Mouse (Mus musculus): ENCODE results near the gene Dst. TPM values are rescaled to one million over a fixed set of nuclear protein-coding genes. Genes with fewer than 3 reads are reported as not detected.
A peak's percentile ranks its signal among the peaks of the same experiment; 100 is the strongest.

The Dst gene
- polyA plus RNA-seq, 1 experiment, result 49.7 TPM

- no peak overlapping the region for H3K4me3 ChIP-seq
Observed at GRCm38 (mm10) chr1:34237211-34237610, 329.2 kb downstream of the Dst start.

GRCm38 (mm10) chr1:34237689-34238091, 329.7 kb downstream of the Dst start:
- TF ChIP-seq E2F4 (IDR thresholded peaks at IDR 0.05; ENCODE audit: insufficient read depth), result no peak
- TF ChIP-seq TCF3 (IDR thresholded peaks at IDR 0.05; ENCODE audit: insufficient read length, low read depth), result no peak
- no peak for TF ChIP-seq POLR2AphosphoS2 (IDR thresholded peaks at IDR 0.05; ENCODE audit: insufficient read length, low read depth)
- H3ac ChIP-seq (ENCODE audit: control insufficient read depth, insufficient read length), result no peak overlapping the region
- peaks cover 30% of the 10 kb centered on the region for H3K36me3 ChIP-seq (ENCODE audit: control insufficient read depth, insufficient read depth)
- H3K27me3 ChIP-seq (ENCODE audit: control insufficient read depth, insufficient read depth, insufficient read length), result no peaks in the 10 kb centered on the region
- H3K79me2 ChIP-seq (ENCODE audit: control insufficient read depth, insufficient read depth), result peaks cover 65% of the 10 kb centered on the region
- no peak overlapping the region for H3K4me2 ChIP-seq (ENCODE audit: low read depth)
- H3K4me3 ChIP-seq, result no peak overlapping the region

More at GRCm38 (mm10) chr1:34237211-34237610, 329.2 kb downstream of the Dst start:
- TF ChIP-seq USF1 (IDR thresholded peaks at IDR 0.05; ENCODE audit: low read depth), result no peak
- no peak for TF ChIP-seq MAX (IDR thresholded peaks at IDR 0.05; ENCODE audit: low read depth)
- TF ChIP-seq TCF12 (IDR thresholded peaks at IDR 0.05; ENCODE audit: insufficient read depth, poor library complexity, severe bottlenecking), result no peak
- TF ChIP-seq MYOG (IDR thresholded peaks at IDR 0.05; ENCODE audit: control insufficient read depth in 1 of 3, insufficient read depth in 1 of 3, insufficient read length in 2 of 3, low read depth in 2 of 3), result no peak
- no peak for TF ChIP-seq E2F4 (IDR thresholded peaks at IDR 0.05; ENCODE audit: insufficient read depth)
- TF ChIP-seq MYOD1 (IDR thresholded peaks at IDR 0.05; ENCODE audit: control insufficient read depth in 1 of 3, insufficient read length in 2 of 3, low read depth in 2 of 3), result no peak
- TF ChIP-seq REST (IDR thresholded peaks at IDR 0.05; ENCODE audit: insufficient read depth, insufficient read length), result no peak
- no peak for TF ChIP-seq TCF3 (IDR thresholded peaks at IDR 0.05; ENCODE audit: insufficient read length, low read depth)
- no peak for TF ChIP-seq CEBPB (IDR thresholded peaks at IDR 0.05; ENCODE audit: insufficient read depth, poor library complexity, severe bottlenecking)
- TF ChIP-seq SRF (IDR thresholded peaks at IDR 0.05; ENCODE audit: control insufficient read depth, insufficient read length, low read depth), result no peak
- TF ChIP-seq POLR2AphosphoS2 (IDR thresholded peaks at IDR 0.05; ENCODE audit: insufficient read length, low read depth), result no peak
- no peak for TF ChIP-seq POLR2A (IDR thresholded peaks at IDR 0.05; ENCODE audit: insufficient read length, low read depth)
- Histone ChIP-seq H3K36me3 (ENCODE audit: control insufficient read depth, insufficient read depth) (peaks cover 26% of the 10 kb centered on the region), H3K79me2 (ENCODE audit: control insufficient read depth, insufficient read depth) (peaks cover 68% of the 10 kb centered on the region), H3K27me3 (ENCODE audit: control insufficient read depth, insufficient read depth, insufficient read length) (no peaks in the 10 kb centered on the region), H3K4me2 (ENCODE audit: low read depth) (peak overlapping the region; percentile 73), H3ac (ENCODE audit: control insufficient read depth, insufficient read length) (no peak overlapping the region)

- Histone ChIP-seq H3K79me2 (ENCODE audit: control insufficient read depth, insufficient read depth) (peaks cover 60% of the 10 kb centered on the region), H3K4me2 (ENCODE audit: low read depth) (no peak overlapping the region), H3ac (ENCODE audit: control insufficient read depth, insufficient read length) (no peak overlapping the region), H3K27me3 (ENCODE audit: control insufficient read depth, insufficient read depth, insufficient read length) (no peaks in the 10 kb centered on the region), H3K4me3 (no peak overlapping the region), H3K36me3 (ENCODE audit: control insufficient read depth, insufficient read depth) (peaks cover 36% of the 10 kb centered on the region)
- TF ChIP-seq REST (IDR thresholded peaks at IDR 0.05; ENCODE audit: insufficient read depth, insufficient read length) (no peak), TCF3 (IDR thresholded peaks at IDR 0.05; ENCODE audit: insufficient read length, low read depth) (no peak), POLR2A (IDR thresholded peaks at IDR 0.05; ENCODE audit: insufficient read length, low read depth) (no peak), MYOD1 (IDR thresholded peaks at IDR 0.05; ENCODE audit: control insufficient read depth in 1 of 3, insufficient read length in 2 of 3, low read depth in 2 of 3) (no peak), E2F4 (IDR thresholded peaks at IDR 0.05; ENCODE audit: insufficient read depth) (no peak), SRF (IDR thresholded peaks at IDR 0.05; ENCODE audit: control insufficient read depth, insufficient read length, low read depth) (no peak), USF1 (IDR thresholded peaks at IDR 0.05; ENCODE audit: low read depth) (no peak), POLR2AphosphoS2 (IDR thresholded peaks at IDR 0.05; ENCODE audit: insufficient read length, low read depth) (no peak), CEBPB (IDR thresholded peaks at IDR 0.05; ENCODE audit: insufficient read depth, poor library complexity, severe bottlenecking) (no peak), MAX (IDR thresholded peaks at IDR 0.05; ENCODE audit: low read depth) (no peak), TCF12 (IDR thresholded peaks at IDR 0.05; ENCODE audit: insufficient read depth, poor library complexity, severe bottlenecking) (no peak), MYOG (IDR thresholded peaks at IDR 0.05; ENCODE audit: control insufficient read depth in 1 of 3, insufficient read depth in 1 of 3, insufficient read length in 2 of 3, low read depth in 2 of 3) (no peak)
Observed at GRCm38 (mm10) chr1:34238231-34238630, 330.2 kb downstream of the Dst start.

DNA sequence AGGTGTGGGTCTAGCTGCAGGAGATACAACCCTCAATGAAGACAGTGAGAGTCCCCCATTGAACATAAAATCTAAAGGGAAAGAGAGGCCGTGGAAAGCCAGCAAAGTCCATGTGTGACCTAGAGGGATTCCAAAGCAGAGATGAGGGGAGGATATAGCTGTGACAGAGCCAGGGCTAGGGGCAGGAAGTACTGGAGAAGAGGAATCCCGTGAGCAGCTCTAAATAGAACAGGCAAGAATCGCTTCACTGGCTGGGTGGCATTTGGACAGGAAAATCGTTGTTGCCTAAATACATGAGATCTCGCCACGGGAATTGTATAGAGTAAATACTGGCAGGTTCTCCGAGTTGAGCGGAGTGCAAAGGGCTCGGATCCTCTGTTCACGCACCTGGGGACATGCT, 336.7 kb downstream of the Dst start:
- Histone ChIP-seq H3K4me3 (no peak overlapping the region), H3K36me3 (ENCODE audit: control insufficient read depth, insufficient read depth) (peaks cover 62% of the 10 kb centered on the region), H3K27me3 (ENCODE audit: control insufficient read depth, insufficient read depth, insufficient read length) (no peaks in the 10 kb centered on the region), H3K79me2 (ENCODE audit: control insufficient read depth, insufficient read depth) (peaks cover 10% of the 10 kb centered on the region), H3K4me2 (ENCODE audit: low read depth) (no peak overlapping the region), H3ac (ENCODE audit: control insufficient read depth, insufficient read length) (no peak overlapping the region)
- no peak for TF ChIP-seq TCF12 (IDR thresholded peaks at IDR 0.05; ENCODE audit: insufficient read depth, poor library complexity, severe bottlenecking)
- no peak for TF ChIP-seq POLR2AphosphoS2 (IDR thresholded peaks at IDR 0.05; ENCODE audit: insufficient read length, low read depth)
- no peak for TF ChIP-seq MYOG (IDR thresholded peaks at IDR 0.05; ENCODE audit: control insufficient read depth in 1 of 3, insufficient read depth in 1 of 3, insufficient read length in 2 of 3, low read depth in 2 of 3)
- TF ChIP-seq REST (IDR thresholded peaks at IDR 0.05; ENCODE audit: insufficient read depth, insufficient read length), result no peak
- TF ChIP-seq TCF3 (IDR thresholded peaks at IDR 0.05; ENCODE audit: insufficient read length, low read depth), result no peak
- no peak for TF ChIP-seq POLR2A (IDR thresholded peaks at IDR 0.05; ENCODE audit: insufficient read length, low read depth)
- no peak for TF ChIP-seq SRF (IDR thresholded peaks at IDR 0.05; ENCODE audit: control insufficient read depth, insufficient read length, low read depth)
- no peak for TF ChIP-seq MYOD1 (IDR thresholded peaks at IDR 0.05; ENCODE audit: control insufficient read depth in 1 of 3, insufficient read length in 2 of 3, low read depth in 2 of 3)
- TF ChIP-seq E2F4 (IDR thresholded peaks at IDR 0.05; ENCODE audit: insufficient read depth), result no peak
- TF ChIP-seq USF1 (IDR thresholded peaks at IDR 0.05; ENCODE audit: low read depth), result no peak
- no peak for TF ChIP-seq CEBPB (IDR thresholded peaks at IDR 0.05; ENCODE audit: insufficient read depth, poor library complexity, severe bottlenecking)
- TF ChIP-seq MAX (IDR thresholded peaks at IDR 0.05; ENCODE audit: low read depth), result no peak

Data from myocyte (in vitro differentiated cells).